Mouse (Mus musculus): ENCODE results near the gene Bpifb2. TPM values are rescaled to one million over a fixed set of nuclear protein-coding genes. Genes with fewer than 3 reads are reported as not detected.
"Not testable (repeated sequence)": the region's sequence is repeated elsewhere in the genome, so short reads cannot be mapped to it uniquely, and the experiment has no call there.

Gene Bpifb2
- total RNA-seq (2021) = not detected
- long read RNA-seq, experiment 1 = 0 reads
- long read RNA-seq, experiment 2 = 0 reads

- DNase-seq = no peak
- intact Hi-C loops (cut with DNase I) = no loop called here
Measured at GRCm38 (mm10) chr2:153874745-153875144, at the start of gene Bpifb2. TSS of gene Bpifb2 (plus strand) at chr2:153875045.

- DNase-seq; intact Hi-C loops (cut with DNase I): not testable (repeated sequence)
Measured at GRCm38 (mm10) chr2:153825900-153826299, 48.9 kb upstream of the Bpifb2 start.

DNA sequence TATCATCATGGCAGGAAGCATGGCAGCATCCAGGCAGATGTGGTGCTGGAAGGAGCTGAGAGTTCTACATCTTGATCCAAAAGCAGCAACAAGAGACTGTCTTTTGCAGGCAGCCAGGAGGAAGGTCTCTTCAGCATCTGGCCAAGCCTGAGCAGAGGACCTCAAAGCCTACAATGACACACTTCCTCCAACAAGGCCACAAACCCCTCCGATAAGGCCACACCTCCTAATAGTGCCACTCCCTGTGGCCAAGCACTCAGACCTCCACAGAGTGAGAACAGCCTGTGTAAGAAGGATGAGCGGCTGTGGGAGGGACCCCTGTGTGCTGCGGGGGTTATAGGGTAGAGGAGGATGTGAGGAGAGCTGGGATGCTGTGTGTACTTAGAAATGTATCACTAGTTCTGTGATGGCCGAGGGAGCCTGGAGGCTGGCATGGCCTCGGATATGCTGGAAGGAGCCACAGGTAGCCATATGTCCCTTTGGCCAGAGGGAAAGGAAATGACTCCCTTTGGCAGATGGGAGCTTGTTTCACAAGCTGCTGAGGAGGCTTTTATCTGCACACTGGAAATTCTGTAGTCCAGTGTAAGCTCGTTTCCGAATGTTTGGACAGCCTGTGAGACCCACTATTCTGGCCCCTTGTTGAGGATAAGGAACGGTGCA, 47.5 kb upstream of the Bpifb2 start:
- intact Hi-C loops (cut with DNase I) = no loop called here
- DNase-seq = no peak

DNA sequence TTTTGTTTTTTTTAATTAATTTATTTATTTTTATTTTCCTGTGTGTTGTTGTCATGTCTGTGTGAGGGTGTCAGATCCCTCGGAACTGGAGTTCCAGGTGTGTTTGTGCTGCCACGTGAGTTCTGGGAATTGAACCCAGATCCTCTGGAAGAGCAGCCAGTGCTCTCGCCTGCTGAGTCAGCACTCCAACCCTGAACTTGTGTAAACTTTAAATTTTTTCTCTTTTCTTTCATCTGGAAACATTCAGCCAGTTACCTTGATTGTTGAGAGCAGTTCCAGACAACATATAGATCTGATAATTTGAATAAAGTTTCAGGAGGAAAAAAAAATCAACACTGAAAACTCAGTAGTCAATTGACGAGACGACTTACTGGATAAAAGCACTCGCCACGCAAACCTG, 46.1 kb upstream of the Bpifb2 start:
- intact Hi-C loops (cut with DNase I) = no loop called here
- DNase-seq = no peak

DNA sequence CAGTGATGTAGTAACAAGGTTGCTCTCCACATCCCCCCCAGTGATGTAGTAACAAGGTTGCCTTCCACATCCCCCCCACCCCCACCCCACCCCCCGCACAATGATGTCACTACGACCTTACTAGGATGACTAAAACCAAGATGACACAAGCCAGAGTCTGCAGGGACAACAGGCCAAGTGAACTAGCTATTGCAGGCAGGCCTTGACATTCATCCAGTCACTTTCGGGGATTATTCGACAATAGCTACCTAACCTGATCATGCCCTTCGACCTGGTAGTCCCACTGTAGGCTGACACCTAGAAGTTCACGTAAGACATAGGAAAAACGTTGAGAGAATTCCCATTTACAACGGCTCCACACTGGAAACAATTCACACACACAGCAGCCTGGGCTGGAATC, 41.6 kb upstream of the Bpifb2 start:
- no peak for DNase-seq
- intact Hi-C loops (cut with DNase I) = no loop called here

- intact Hi-C loops (cut with DNase I) = no loop called here
- no peak for DNase-seq
Measured at GRCm38 (mm10) chr2:153842854-153843253, 32.0 kb upstream of the Bpifb2 start.

DNA sequence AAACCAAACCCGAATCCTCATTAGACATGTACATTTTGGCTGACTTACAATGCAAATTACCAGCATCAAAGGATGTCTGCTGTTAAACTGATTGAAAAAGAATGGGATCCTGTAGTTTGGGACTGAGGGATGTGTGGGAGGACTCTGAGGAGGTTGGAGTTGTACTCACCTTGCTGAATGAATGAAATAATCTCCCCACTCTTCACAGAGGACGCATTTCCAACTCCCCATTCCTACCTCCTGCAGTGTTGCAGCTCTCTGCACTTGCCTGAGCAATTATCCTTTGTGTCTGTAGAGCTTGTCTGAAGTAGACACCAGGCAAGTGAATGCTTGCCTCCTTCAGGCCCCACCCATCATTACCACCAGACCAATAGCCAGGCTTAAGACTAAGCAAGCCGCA, 26.5 kb upstream of the Bpifb2 start:
- no peak for DNase-seq
- intact Hi-C loops (cut with DNase I) = no loop called here

DNA sequence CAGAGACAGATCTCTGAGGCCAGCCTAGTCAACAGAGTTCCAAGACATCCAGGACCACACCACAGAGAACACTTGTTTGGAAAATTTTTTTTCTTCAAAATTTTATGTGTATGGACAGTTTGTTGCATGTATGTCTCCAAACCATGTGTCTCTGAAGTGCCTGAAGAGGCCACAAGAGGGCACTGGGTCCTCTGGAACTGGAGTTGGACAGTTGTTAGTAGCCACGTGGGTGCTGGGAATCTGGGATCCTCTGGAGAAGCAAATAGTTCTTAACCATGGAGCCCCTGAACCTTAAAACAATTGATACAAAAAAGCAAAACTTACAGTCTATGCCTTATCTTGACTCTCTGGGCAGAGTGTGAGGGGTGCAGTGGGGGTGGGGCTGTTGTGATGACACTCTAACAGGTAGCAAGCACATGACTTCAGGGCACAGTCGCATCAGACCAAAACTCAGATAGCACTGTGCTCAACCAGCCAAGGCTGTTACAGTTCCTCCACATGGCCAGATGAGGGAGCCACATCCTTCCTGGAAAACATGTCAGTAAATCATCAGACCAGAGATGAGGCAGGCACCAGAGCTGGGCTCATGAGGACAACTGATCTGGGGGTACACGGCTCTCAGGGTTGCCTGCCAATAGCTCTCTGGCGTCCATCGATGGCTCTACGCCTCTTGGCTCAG, 24.4 kb upstream of the Bpifb2 start:
- intact Hi-C loops (cut with DNase I) = loop anchor here (1.0 to 5.0 kb wide), 3 partner anchors 43 to 182 kb away; no protein-coding TSS in a partner anchor
- DNase-seq = peak in 1 of 2 experiments; percentile 10

GRCm38 (mm10) chr2:153851030-153851360, 23.9 kb upstream of the Bpifb2 start:
- intact Hi-C loops (cut with DNase I) = loop anchor here (1.0 to 5.0 kb wide), 3 partner anchors 44 to 183 kb away; no protein-coding TSS in a partner anchor
- DNase-seq = peak; percentile 64 to 73

DNA sequence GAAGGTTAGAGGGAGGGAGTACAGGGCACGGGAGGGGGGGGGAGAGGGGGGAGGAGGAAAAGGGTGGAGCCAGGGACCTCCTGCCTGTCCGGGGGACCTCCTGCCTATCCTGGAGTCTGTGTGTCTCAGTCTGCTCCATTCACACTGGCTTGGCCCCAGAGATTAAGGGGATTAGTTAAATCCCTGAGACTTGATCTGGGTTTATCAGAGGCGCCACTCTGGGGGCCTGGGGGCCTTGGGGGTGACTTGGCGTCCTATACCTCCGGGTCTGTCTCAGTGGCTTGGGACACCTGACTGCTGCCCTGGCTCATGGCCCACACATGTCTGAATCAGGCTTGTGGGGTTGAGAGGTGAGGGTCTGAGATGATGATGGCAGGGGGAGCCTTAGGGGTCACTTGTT, 21.3 kb upstream of the Bpifb2 start:
- intact Hi-C loops (cut with DNase I) = loop anchor here (5.0 kb wide), 1 partner anchor 46 kb away; no protein-coding TSS in a partner anchor
- no peak for DNase-seq

DNA sequence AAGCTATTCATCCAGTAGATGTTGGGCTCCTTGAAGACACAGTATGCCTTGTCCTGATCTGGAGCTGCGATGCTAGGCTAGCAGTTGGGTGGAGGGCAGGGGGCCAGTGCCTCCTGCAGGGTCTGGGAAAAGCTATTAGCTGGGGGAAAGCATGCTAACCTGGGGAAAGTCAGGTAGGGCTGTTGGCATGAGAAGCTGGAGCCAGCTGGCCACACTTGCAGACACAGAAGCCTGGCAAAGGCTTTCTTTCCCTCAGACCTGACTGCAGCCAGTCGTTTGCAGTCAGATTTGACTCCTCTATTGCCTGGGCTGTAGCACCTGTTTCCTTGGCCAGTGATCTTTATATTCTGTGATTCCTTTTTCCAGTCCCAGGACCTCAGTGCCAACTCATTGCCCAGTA, 15.3 kb upstream of the Bpifb2 start:
- intact Hi-C loops (cut with DNase I) = no loop called here
- DNase-seq = no peak

- intact Hi-C loops (cut with DNase I) = no loop called here
- DNase-seq = no peak
Measured at GRCm38 (mm10) chr2:153860315-153860714, 14.5 kb upstream of the Bpifb2 start.

GRCm38 (mm10) chr2:153860715-153861114, 14.1 kb upstream of the Bpifb2 start:
- DNase-seq = no peak
- intact Hi-C loops (cut with DNase I) = no loop called here

DNA sequence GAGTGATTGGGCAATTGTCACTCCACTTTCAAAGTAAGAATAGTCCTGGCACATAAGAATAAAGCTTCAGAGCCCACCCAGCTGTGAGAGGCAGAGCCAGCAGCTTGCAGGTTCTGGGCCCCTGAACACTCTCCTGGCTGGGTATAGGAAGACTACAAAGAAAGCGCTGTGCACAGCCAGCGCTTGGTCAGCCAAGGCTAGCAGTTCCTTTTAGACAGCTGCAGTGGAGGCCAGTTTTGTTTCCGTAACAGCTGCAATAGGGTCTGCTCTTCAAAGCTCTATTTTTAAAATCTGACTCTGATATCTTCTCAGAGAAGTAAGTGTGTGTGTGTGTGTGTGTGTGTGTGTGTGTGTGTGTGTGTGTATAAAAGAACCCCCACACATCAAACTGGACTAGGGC, 12.9 kb upstream of the Bpifb2 start:
- intact Hi-C loops (cut with DNase I) = no loop called here
- no peak for DNase-seq

DNA sequence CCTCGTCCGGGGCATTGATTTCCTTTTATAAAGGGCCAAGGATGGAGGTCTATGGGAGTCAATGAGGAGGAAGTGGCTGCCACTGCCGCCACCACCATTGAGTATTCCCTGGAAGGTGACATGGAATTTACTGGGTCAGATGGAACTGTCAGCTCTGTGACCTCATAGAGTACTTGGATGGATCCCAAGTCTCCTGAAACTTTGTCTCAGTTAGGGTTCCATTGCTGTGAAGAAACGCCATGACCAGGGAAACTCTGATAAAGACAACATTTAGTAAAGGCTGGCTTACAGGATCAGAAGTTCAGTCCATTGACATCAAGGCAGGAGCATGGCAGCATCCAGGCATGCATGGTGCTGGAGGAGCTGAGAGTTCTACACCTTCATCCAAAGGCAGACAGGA, 3.9 kb upstream of the Bpifb2 start, which contains the start of gene Sun5:
Gene Sun5, minus strand, starts transcription at position 101 of the 400 bp plus-strand sequence.
- intact Hi-C loops (cut with DNase I) = no loop called here
- DNase-seq = no peak

DNA sequence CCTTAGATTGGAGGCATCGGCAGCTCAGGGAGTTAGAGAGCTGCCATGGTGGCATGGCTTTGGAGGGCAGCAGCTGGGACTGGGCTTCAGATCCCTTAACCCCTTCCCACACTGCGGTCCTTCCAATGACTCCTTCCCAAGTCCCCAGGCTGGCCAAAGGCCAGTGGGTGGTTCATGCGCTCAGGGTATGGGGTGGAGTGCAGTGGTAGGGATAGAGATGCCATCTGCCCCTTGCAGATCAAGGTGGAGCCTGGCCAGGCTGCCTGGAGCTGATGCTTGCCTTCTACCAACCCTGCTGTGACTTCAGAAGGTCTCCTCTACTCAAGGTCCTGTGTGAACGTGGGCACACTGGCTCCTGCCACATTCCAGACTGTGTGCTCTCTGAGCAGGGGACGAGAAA, 24.3 kb downstream of the Bpifb2 start:
- intact Hi-C loops (cut with DNase I) = no loop called here
- no peak for DNase-seq

GRCm38 (mm10) chr2:153900088-153900487, 25.2 kb downstream of the Bpifb2 start, which contains the start of gene Bpifb6:
TSS of gene Bpifb6 (plus strand) at chr2:153900388.
- no peak for DNase-seq
- intact Hi-C loops (cut with DNase I) = no loop called here

DNA sequence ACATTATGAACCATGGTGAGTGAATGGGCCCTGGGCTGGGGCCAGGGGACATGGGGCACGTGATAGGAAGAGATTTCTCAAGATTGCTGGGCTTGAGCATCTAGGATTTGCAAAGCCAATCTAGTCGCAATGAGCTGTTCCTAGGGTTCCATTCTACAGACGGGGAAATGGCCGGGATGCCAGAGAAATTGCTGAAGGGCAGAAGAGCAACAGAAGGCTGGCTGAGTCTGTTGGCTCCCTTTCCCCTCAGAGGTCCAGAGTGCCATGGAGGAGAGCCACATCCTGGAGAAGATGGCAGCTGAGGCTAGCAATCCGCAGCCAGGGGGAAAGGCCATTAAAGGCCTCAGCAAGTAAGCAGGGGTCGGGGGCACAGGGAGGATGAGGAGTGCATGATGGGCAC, 27.9 kb downstream of the Bpifb2 start:
- intact Hi-C loops (cut with DNase I) = no loop called here
- no peak for DNase-seq

DNA sequence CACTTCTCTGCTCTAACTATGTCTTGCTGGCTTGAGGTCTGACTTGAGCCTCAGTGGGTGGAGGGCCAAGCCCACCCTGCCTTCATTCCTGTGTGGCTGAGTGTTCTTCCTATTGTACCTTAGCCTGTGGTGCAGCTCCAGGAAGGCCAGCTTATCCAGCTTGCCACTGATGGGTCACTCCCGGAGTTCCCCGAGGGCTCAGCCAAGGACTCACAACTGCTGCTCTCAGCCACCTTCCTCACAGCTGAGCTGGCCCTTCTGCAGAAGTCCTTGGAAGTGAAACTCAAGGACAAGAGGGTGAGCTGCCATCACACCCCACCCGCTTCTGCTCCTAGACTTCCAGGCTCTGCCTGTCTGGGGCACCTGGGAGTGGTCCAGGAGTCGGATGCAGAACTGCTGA, 31.8 kb downstream of the Bpifb2 start:
- intact Hi-C loops (cut with DNase I) = no loop called here
- no peak for DNase-seq

DNA sequence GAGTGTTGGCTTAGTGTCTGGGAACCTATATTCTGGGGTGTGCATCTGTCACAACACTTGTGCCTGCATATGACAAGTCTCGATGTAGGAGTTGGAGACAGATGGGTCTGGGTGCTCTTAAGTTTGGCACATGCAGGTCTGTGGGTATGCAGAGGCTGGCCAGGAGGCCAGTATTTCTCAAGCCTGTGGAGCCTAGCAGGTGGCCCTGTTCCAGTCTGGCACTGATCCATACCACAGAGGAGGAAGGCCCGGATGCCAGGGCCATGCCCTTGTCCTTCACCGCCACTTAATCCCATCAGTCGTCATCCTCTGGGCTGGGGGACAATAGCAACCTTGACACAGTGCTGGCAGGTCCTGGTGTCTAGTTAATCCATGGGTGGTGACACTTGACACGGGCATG, 39.3 kb downstream of the Bpifb2 start:
- intact Hi-C loops (cut with DNase I) = no loop called here

DNA sequence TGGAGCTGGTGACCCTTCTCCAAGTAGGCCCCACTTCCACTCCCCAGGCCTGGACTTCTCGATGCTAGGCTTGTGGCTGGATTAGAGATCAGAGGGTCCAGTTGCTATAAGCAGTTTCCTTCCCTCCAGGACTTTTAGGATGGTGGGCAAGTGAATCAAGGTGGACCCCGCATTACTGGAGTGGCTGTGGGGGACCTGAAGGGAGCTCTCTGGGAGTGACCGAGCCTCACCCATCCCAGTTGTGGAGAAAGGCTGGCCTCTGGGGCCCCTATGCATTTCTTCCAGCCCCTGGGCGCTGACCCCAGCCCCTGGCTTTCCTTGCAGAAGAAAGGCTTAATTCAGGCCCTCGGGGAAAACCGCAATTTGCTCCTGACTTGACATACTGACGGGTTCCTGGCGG, 43.1 kb downstream of the Bpifb2 start, which contains the start of gene Bpifb3:
Gene Bpifb3, plus strand, starts transcription at position 301 of the 400 bp plus-strand sequence.
- intact Hi-C loops (cut with DNase I) = no loop called here
- no peak for DNase-seq

More for the DNA sequence above, 39.3 kb downstream of the Bpifb2 start:
- DNase-seq = peak; percentile 29 to 53

DNA sequence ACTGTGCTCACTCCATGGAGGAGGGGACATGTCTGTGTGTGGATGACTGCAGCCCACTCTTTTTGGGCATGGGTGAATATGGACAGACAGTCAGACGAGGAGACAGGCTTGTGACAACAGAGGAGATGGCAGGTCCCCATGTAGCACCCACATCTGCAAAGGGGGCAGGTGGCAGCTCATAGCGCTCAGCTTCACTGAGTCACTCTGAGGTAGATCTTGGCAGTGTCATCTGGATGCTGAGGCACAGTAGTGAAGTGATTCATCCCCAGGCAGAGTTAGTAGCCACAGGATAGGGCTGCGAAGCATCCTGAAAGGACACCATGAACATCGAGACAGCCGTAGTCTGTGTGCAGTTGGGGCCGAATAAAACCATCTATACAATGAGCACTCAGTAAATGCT, 46.4 kb downstream of the Bpifb2 start:
- intact Hi-C loops (cut with DNase I) = no loop called here
- no peak for DNase-seq
